Mouse (Mus musculus) NIH3T3 (cell line): ENCODE measurements around the gene Unc13b.
"Not testable (repeated sequence)": the region's sequence is repeated elsewhere in the genome, so short reads cannot be mapped to it uniquely, and the experiment has no call there.

Experiments used
- DNase-seq: peaks from one replicate; pipeline ENCODE4 v3.0.0-alpha.2; 2012; ENCODE audit warnings: low read depth

Unc13b gene

DNA sequence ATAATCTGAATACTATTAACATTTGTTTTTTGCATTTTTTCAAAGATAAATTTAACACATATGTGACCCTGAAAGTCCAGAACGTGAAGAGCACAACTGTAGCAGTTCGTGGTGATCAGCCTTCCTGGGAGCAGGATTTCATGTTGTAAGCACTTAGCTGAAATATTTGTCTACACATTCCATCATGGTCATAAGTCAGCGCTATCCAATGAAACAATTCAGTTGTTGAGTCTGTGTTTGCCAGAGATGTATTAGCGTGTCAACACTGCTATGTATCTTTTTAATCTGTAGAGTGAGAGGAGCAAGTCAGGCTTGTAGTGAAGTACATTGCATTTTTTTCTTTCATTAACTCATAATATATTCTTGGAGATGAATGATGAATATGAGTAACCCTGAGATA lies 32.4 kb downstream of the Unc13b start:
- DNase-seq: peak; percentile 56

DNA sequence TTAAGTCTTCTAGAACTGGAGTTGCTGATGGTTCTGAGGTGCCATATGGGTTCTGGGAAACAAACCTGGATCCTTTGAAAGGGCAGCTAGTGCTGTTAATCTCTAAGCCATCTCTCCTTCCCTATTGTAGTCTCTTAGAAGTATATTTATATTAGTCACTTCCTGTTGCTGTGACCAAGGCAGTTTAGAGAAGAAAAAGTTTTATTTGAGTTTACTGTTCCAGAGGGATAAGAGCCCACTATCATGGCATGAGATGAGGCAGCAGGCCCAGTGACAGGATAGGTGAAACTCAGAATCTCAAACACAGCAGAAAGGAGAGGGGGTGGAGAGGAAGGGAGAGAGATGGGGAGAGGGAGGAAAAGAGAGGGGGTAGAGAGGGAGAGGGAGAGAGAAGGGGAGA lies 54.7 kb downstream of the Unc13b start:
- DNase-seq: no peak

- no peak for DNase-seq
Measured at GRCm38 (mm10) chr4:43114512-43114911, 55.8 kb downstream of the Unc13b start.

DNA sequence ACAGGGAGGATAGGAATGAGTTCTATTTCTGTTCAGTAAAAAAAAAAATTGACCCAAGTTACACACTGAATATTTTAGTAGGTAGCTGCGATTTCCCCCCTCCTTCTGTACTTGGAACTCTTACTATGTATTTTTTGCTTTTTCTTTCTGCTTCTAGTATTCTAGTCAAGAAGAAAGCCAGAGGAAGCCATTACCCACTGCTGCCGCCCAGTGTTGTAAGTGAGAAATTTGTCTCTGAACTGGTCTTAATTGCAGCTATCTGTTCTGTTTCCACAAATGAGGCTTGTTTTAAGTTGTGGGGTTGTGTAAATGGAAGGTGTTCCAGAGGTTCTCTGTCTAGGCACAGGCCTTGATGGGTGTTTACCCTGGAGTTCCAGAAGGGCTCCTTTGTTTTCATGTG lies 56.2 kb downstream of the Unc13b start:
- peak; percentile 87 for DNase-seq

- no peak for DNase-seq
Measured at GRCm38 (mm10) chr4:43116249-43116648, 57.5 kb downstream of the Unc13b start.

- no peak for DNase-seq
Measured at GRCm38 (mm10) chr4:43129750-43130149, 71.0 kb downstream of the Unc13b start.

- DNase-seq: no peak
Measured at GRCm38 (mm10) chr4:43142610-43143009, 83.9 kb downstream of the Unc13b start.

- not testable (repeated sequence) for DNase-seq
Measured at GRCm38 (mm10) chr4:43152413-43152812, 93.7 kb downstream of the Unc13b start.

- DNase-seq: no peak
Measured at GRCm38 (mm10) chr4:43160045-43160444, 101.3 kb downstream of the Unc13b start.

DNA sequence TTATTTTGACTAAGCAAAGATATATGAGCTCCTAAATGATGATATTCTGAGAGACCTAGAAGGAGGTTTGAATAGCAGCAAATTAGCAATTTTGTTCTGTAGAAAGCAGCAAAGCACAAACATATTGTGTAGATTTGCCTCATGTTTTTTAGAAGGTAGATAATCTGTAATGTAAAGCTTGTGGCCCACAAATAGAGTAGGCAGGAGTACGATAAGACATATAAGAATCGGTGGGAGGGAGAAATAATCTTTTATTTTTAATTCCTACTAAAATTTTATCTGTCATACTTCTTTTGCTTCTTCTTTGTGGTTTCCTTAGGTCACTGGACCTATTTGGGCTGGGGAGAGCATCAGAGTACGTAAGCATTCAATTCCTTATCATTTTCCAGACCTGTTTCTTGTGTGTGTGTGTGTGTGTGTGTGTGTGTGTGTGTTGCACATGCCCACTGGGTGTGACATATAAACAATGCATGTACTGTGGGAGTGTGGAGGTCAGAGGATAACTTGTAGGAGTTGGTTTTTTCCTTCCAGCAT lies 102.4 kb downstream of the Unc13b start:
- no peak for DNase-seq

- DNase-seq: no peak
Measured at GRCm38 (mm10) chr4:43163205-43163604, 104.5 kb downstream of the Unc13b start.

GRCm38 (mm10) chr4:43165403-43166005 lies 106.8 kb downstream of the Unc13b start:
- DNase-seq: no peak

DNA sequence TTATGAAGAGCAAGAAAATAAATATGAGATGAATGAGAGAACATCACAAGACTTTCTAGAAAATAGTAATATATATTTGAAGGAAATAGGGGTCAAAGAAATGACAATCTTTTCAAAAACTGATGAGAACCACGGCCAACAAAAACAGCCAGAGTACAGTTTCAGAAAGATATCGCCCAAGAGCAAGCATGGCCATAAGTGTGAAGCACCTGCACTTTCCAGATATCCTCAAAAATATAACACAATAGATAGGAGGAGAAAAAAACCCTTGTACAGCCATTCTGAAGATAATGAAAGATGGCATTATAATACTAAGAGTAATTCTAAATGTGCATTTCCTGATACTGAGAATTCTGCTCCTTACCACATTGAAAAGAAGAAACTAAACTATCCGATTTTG lies 111.3 kb downstream of the Unc13b start:
- DNase-seq: no peak

- peak; percentile 11 for DNase-seq
Measured at GRCm38 (mm10) chr4:43177126-43177525, 118.4 kb downstream of the Unc13b start.

DNA sequence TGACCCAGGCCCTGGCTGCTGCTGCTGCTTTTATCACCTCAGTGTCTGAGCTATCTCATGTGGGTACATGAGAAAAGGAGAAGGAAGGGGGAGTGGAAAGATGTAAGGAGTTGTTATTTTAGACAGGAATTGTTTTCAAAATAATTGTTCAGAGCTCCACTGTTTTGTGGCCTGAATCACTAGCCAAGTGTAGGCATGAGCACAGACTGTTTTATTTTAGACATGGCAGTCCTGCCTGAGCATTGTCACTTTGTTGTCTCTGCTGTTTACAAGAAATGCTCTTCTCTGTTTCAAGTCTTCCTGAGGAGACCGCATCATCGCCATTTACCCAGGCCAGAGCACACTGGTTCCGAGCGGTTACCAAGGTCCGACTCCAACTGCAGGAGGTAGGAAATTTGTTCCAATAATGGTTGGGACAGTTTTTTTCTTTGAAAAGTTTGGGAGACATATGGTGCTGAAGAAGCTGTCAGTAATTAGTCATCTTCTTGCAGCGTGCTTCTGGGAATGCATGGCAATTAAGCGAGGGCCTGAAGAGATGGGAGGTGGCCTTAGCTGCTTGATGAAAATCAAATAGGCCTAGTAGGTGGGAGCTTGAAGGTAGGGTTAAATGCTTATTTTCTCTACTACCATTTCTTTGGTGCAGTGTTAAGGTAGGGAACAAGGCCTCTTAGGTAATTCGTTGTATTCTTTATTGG lies 123.9 kb downstream of the Unc13b start:
- no peak for DNase-seq

DNA sequence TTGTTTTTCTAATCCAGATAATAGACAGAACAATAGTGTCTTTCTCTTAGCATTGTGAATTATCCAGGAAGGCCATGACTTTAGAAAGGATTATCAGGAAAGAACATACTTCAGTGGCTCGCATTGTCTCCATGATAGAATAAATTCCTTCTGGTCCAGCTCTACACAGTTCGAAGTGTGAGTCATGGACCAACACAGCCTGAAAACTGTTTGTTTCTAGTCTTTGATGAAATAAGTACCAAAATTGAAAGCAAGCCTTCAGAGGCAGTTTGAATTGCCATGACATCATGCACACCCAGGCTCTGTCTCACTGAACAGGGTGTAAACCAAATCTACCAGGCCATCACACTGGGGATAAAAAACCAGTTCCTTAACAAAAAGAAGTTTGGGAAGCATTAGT lies 128.7 kb downstream of the Unc13b start:
- peak; percentile 18 for DNase-seq

- no peak for DNase-seq
Measured at GRCm38 (mm10) chr4:43189381-43189780, 130.6 kb downstream of the Unc13b start.

GRCm38 (mm10) chr4:43204946-43205345 lies 146.2 kb downstream of the Unc13b start:
- no peak for DNase-seq

GRCm38 (mm10) chr4:43205571-43205970 lies 146.8 kb downstream of the Unc13b start:
- DNase-seq: no peak

DNA sequence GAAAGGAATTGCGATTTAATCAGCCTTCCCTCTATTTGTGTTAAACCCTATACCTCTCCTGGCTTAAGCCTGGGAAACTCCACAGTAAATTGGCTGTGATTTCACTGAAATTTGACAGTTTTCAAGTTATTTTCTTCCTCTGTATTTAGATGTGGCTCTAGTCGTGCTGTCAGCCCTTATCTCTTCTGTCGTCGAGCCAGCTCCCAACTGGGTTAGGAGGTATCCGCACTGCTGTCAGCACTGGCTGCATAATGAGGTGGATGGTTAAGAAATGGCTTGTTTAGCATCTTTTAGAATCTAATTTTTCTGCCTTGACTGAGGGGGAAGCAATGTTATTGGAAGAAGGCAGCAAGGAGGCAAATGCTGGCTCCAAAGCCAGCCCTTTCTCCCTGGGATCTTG lies 148.2 kb downstream of the Unc13b start:
- DNase-seq: peak; percentile 36

DNA sequence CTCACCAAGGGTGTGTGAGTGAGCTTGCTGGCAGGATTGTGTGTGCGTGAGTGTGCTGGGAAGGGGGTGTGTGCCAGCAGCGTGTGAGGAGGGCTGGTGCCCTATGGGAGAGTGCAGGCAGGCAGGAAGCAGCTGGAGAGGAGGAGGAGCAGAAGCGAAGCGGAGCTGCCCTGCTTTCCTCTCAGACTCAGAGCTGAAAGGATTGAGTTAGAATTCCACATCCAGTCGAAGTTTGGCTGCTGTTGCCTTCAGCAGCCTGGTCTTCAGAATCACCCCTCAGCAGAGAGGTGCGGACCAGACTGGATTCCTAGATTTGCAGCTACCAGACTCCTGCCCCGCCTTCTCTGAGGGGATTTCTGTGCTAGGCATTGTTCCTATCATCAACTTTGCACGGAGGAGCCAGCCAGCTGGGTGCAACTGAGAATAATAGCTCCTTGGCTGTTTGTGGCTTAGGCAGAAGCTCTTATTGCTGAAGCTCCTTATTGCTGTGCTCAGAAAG lies 150.4 kb downstream of the Unc13b start:
- peak; percentile 79 for DNase-seq

DNA sequence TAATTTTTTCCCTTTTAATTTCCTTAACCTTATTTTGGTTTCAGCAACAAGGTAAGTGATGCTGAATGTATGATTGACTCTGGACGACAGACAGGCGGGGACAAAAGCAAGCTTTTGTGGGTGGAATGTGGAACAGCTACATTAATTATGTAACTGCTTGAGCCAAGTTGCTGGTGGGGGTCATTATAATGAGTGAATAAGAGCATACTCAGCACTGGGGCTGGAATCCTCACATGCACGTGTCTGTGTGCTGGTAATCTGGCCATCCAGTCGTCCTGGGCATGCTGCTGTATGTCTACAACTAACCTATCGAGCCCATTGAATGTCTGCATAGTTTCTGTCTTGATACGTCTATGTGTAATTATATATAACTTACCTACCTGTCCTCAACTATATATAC lies 150.9 kb downstream of the Unc13b start:
- peak; percentile 34 for DNase-seq

DNA sequence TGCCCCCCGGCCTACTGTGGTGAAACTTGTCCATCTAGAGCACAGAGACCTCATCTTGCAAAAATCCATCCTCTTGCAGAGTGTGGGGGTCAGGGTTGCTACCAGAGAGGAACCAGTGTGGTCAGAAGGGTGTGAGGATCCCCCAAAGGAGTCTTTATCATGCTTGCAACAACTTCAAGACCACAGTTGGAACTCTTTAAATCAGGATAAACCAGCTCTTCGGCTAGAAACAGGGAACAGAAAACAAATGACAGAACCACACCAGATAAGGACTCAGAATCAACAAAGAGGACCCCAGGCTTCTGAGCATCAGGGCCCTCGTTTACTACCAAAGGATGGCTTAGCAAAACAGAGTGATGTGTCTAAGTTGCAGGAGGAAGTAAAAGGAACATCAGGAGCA lies 157.7 kb downstream of the Unc13b start:
- no peak for DNase-seq

DNA sequence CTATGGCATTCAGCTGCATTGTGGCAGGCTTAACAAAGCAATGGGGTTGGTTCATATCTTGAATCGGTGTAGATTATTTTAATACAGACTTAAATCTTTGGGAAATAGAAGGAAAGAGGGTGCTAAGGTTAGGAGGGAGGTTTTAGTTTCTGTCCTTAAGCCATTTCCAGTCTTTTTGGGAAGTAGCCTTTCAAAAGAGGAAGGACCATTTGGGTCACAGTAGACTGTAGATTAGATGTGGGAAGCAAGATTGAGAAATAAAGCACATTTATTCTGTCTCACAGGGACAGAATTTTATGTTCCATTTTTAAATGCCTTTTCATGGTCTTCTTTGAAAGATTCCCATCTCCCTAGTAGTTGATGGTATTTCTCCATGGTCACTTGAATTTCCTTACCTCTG lies 159.2 kb downstream of the Unc13b start:
- no peak for DNase-seq
